Mouse (Mus musculus) midbrain, postnatal 0 days (tissue): ENCODE measurements at regions not wholly inside any gene's neighbourhood (a gene's known extent, or its start where the extent isn't known, plus 50 kb on each side); places are given as distances from the start of the nearest gene placed in this dataset.
A peak's percentile ranks its signal among the peaks of the same experiment; 100 is the strongest.

Source experiments
- ATAC-seq: fragments of 200-750 bp; cut with Nextera tagmentation; 2 replicates; pipeline ENCODE4 v1.8.0; 2017; ENCODE audit warnings: moderate number of reproducible peaks, mild to moderate bottlenecking, moderate TSS enrichment, moderate library complexity; ENCODE audit not compliant: low FRiP score
- DNase-seq: peaks from one replicate; pipeline ENCODE4 v3.0.0-alpha.2; 2015; ENCODE audit warnings: low spot score
- H3K27ac ChIP-seq: fragments of 300-500 bp; sonication (generic); 2 replicates; pipeline ENCODE4 v1.5.1; 2014; ENCODE audit warnings: low read depth, mild to moderate bottlenecking, low read length, mixed read lengths
- H3K27me3 ChIP-seq: fragments of 300-500 bp; sonication (generic); 2 replicates; pipeline ENCODE4 v1.6.1; 2014; ENCODE audit warnings: low read length, control low read depth, mixed read lengths; ENCODE audit not compliant: insufficient read depth
- H3K36me3 ChIP-seq: fragments of 300-500 bp; sonication (generic); 2 replicates; pipeline ENCODE4 v1.6.1; 2014; ENCODE audit warnings: low read length, control low read depth, mixed read lengths; ENCODE audit not compliant: insufficient read depth
- H3K4me1 ChIP-seq: fragments of 300-500 bp; sonication (generic); 2 replicates; pipeline ENCODE4 v1.6.1; 2014; ENCODE audit warnings: mild to moderate bottlenecking, control low read depth, antibody characterized with exemption, low read length, mixed read lengths; ENCODE audit not compliant: insufficient read depth
- H3K4me2 ChIP-seq: fragments of 300-500 bp; sonication (generic); 2 replicates; pipeline ENCODE4 v1.6.1; 2014; ENCODE audit warnings: low read depth, mild to moderate bottlenecking, low read length, mixed read lengths; ENCODE audit not compliant: poor library complexity, severe bottlenecking
- H3K4me3 ChIP-seq: fragments of 300-500 bp; sonication (generic); 2 replicates; pipeline ENCODE4 v1.5.1; 2014; ENCODE audit warnings: low read depth, mild to moderate bottlenecking, low read length, moderate library complexity
- H3K9ac ChIP-seq: fragments of 300-500 bp; sonication (generic); replicated peaks from 2 replicates; pipeline ENCODE4 v1.6.1; 2014; ENCODE audit warnings: mild to moderate bottlenecking, low read length, moderate library complexity, mixed read lengths; ENCODE audit not compliant: poor library complexity, severe bottlenecking
- H3K9me3 ChIP-seq: fragments of 300-500 bp; sonication (generic); 2 replicates; pipeline ENCODE4 v1.6.1; 2016; ENCODE audit warnings: low read length, control low read depth
- CTCF ChIP-seq: IDR thresholded peaks from 2 replicates; pipeline ENCODE4 v1.5.1; 2016; ENCODE audit warnings: antibody characterized with exemption, mild to moderate bottlenecking
- WGBS: fragments of 180-500 bp; shearing (Covaris S2); extraction: QIAGEN DNeasy Blood & Tissue Kit; methylation state at CpG from one replicate; pipeline ENCODE4 v1.1.7; 2014; 5-methylcytosine and 5-hydroxymethylcytosine counted together

- Histone ChIP-seq H3K4me3 (no peak overlapping the region), H3K27me3 (no peaks in the 10 kb centered on the region), H3K9me3 (no peaks in the 10 kb centered on the region), H3K4me1 (no peaks in the 10 kb centered on the region), H3K9ac (no peak overlapping the region), H3K36me3 (no peaks in the 10 kb centered on the region), H3K4me2 (no peak overlapping the region), H3K27ac (no peak overlapping the region)
- no peak for TF ChIP-seq CTCF
- no peak for ATAC-seq
- DNase-seq: no peak
- 55% methylated on average over 6 of the region's 6 CpGs for WGBS
These were observed 173.2 kb upstream of the Gpr101 start for GRCm38 (mm10) chrX:57676764-57677163.

DNA sequence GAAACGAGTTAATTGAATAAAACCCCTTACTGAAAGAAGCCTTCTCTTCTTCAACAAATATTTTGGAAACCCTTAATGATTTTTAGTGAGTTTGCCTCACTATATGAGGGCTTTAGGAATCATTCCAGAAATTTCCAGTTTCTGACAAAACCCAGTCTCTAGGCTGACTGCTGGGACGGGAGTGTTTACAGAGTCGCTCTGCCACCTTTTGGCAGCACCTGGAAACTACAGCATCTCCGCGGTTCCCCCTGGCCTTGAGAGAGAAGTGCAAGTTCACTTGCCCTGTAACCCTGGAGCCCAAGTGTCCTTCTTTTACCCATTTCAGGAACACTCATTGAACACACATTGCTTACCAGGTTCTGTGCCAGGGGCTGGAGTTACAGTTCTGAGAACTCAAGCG lies 171.4 kb upstream of the Gpr101 start:
- Histone ChIP-seq H3K4me3 (no peak overlapping the region), H3K36me3 (no peaks in the 10 kb centered on the region), H3K4me2 (no peak overlapping the region), H3K27me3 (no peaks in the 10 kb centered on the region), H3K9me3 (no peaks in the 10 kb centered on the region), H3K9ac (no peak overlapping the region), H3K4me1 (no peaks in the 10 kb centered on the region), H3K27ac (no peak overlapping the region)
- ATAC-seq (no peak), DNase-seq (peak; percentile 49)
- WGBS: 28% methylated on average over 6 of the region's 6 CpGs
- peak; percentile 63 for TF ChIP-seq CTCF

DNA sequence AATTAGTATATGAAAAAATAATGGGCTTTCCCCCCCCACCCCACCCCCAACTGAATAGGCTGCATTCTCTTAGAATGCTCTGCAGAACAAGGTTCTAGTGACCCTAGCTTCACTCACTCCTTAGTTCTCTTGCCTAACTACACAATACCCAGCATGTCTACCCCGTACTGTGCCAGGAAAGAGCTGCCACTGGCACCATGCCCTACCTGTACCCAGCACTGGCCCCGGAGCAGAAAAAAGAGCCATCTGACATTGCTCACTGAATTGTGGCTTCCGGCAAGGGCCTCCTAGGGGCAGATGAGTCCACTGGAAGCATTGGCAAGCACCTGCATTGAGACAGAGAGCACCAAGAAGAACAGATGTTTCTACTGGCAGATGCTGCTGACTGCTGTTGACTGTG lies 156.0 kb upstream of the Gpr101 start:
- Histone ChIP-seq H3K27me3 (no peaks in the 10 kb centered on the region), H3K9ac (no peak overlapping the region), H3K4me1 (no peaks in the 10 kb centered on the region), H3K4me2 (no peak overlapping the region), H3K9me3 (no peaks in the 10 kb centered on the region), H3K4me3 (no peak overlapping the region), H3K27ac (no peak overlapping the region), H3K36me3 (no peaks in the 10 kb centered on the region)
- no peak for TF ChIP-seq CTCF
- ATAC-seq (peak; percentile 27; the same call in 1 of the 2 replicates), DNase-seq (no peak)
- WGBS: 76% methylated on average over 3 of the region's 3 CpGs

DNA sequence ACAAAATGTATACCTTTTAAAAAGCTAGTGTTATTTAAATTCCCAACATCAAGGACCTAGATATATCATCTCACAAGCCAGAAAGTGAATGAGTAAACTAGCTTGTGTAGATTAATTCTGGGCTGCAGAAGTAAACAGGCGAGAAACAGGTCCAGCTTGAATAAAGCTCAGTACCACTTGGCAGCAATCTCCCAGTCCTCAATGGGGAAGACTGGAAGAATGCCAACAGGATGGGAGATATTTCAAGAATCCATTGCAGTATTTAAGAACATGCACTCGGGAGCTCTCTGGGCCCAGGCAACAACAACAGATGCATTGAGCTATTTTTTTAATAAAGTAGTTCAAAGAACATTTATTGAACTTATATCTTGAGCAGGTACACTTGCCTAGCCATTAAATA lies 152.5 kb upstream of the Gpr101 start:
- Histone ChIP-seq H3K27me3 (no peaks in the 10 kb centered on the region), H3K9me3 (no peaks in the 10 kb centered on the region), H3K4me2 (no peak overlapping the region), H3K4me3 (no peak overlapping the region), H3K27ac (no peak overlapping the region), H3K4me1 (no peaks in the 10 kb centered on the region), H3K36me3 (no peaks in the 10 kb centered on the region), H3K9ac (no peak overlapping the region)
- TF ChIP-seq CTCF: no peak
- WGBS: 42% methylated on average over 2 of the region's 2 CpGs
- ATAC-seq (no peak), DNase-seq (peak; percentile 40)

DNA sequence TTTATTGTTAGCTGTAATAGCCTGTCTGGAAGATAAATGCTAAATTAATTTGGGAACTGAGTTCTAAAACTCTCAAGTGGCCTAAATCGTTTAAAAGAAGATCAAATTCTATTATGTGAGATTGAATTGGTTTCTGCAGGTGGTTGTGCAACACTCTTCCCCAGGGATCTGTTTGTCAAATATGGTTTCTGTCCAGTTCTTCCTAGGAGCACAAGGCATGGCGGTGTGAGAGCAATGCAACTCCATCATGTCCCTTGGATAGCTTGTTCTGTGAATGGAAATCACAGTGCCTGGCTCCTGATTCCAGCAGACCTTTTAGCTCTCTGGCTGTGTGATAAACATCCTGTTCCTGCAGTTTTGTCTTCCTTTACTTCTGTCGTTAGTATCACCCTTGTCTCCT lies 151.9 kb upstream of the Gpr101 start:
- no peak for TF ChIP-seq CTCF
- DNase-seq (no peak), ATAC-seq (no peak)
- Histone ChIP-seq H3K4me3 (no peak overlapping the region), H3K27ac (no peak overlapping the region), H3K27me3 (no peaks in the 10 kb centered on the region), H3K9ac (no peak overlapping the region), H3K36me3 (no peaks in the 10 kb centered on the region), H3K4me2 (no peak overlapping the region), H3K9me3 (no peaks in the 10 kb centered on the region), H3K4me1 (no peaks in the 10 kb centered on the region)
- WGBS: 58% methylated on average over 3 of the region's 3 CpGs
